Mouse (Mus musculus) cerebellum, postnatal 10 days (tissue): ENCODE results near the gene Tpgs1.

Experiments
- DNase-seq, 2 experiments: peaks; one replicate each; pipeline ENCODE4 v3.0.0; 2021; ENCODE audit warnings: mixed read lengths in 2 of 2

Gene Tpgs1

DNA sequence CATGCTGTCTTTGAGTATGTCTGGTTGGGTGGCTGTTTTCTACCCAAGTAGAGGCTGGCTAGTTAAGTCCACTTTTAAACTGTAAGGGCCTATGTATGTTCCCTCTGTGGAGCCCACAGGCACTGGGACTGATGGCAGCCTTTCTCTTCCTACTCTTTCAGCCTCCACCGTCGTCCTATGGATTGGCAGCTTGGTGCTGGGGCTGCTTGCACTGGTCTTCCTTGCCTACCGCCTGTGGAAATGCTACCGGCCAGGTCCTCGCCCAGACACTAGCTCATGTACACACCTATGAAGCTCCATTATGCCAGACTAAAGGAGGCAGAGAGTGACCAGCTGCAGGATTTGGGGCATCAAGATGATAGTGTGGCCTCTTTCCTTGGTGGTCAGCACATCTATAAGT lies 1.1 kb upstream of the Tpgs1 start:
- no peak for DNase-seq

DNA sequence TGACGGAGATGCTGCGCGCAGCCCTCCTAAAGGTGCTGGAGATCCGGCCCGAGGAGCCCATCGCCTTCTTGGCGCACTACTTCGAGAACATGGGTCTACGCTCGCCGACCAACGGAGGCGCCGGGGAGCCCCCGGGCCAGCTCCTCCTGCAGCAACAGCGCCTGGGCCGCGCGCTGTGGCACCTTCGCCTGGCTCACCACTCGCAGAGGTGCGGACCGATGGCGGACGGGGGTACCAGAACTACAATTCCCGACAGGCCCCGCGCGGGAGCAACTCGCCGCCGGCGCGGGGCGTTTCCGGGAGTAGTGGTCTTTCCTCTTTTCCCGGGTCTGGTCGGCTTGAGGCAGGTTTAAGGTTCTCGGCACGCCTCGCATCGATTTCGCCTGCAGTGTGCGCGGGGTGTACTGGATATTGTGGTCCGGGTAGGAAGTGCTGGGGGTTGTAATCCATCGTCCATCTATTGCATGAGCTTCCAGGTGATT lies 448 bp downstream of the Tpgs1 start:
- peak; percentile 93 for DNase-seq

GRCm38 (mm10) chr10:79670071-79670888 lies 1.1 kb downstream of the Tpgs1 start:
- peak in 1 of 2 experiments; percentile 48 for DNase-seq

GRCm38 (mm10) chr10:79671396-79672087 lies 2.4 kb downstream of the Tpgs1 start:
- no peak for DNase-seq

DNA sequence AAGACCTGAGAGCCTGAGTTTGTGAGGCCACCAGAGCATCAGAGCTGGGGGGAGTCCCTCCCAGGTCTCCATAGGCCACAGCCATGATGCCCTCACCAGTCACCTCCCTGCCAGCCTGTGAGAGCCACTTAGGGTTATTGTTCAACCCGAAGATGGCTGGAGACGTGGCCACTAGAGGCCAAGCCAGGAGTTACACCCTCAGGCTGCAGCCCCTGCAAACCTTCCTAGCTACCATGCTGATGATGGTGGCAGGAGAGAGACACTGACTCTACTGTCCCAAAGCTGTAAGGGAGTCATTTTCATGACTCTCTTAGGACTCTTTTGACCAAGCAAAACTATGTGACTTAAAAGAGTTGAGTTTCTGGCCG lies 2.9 kb downstream of the Tpgs1 start:
- DNase-seq, result no peak

- DNase-seq, result no peak
Measured at GRCm38 (mm10) chr10:79673054-79673453, 3.9 kb downstream of the Tpgs1 start.

GRCm38 (mm10) chr10:79675346-79676035 lies 6.3 kb downstream of the Tpgs1 start:
- no peak for DNase-seq

DNA sequence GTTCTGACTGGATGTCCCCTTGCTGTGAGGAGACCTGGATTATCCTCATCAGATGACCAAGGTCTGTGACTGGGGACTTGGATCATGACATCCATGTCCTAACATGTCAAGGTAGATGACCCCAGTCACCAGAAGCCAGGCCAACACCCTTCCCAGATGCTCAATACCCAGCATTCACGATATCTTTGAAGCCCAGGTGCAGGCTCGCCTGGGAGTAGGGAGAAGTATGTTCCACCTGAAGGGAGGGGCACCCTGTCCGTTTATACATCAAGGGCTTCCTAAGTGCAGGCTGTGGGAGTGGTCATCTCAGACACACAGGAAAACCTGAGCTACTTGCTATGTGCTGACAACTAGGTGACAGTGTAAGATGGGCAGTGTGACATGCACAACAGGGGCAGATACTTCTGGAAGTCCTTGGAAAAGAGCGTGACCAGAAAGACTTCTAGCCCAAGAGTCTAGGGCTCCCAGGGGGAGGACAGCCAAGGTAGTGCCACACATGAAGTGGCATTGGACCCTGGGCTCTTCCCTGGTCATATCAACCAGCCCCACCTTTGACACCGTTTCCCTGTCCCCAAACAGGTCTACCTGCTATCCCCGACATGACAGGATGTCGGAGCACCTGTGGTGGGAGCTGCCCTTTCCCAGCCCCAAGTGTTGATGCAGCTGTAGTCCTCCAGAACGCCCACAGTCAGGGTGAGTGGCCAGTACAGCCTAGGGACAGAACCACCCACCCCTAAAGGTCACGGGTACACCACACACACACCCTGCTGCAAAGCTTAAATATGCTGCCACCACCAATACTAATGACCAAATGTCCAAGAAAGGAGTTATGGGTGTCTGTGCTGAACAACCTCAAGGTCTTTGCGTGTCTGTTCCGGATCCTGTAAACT lies 11.7 kb downstream of the Tpgs1 start:
- DNase-seq, result peak in 1 of 2 experiments; percentile 42

GRCm38 (mm10) chr10:79681591-79682245 lies 12.5 kb downstream of the Tpgs1 start, which contains the start of gene Cdc34:
Gene Cdc34 (plus strand): TSS chr10:79682195.
- peak; percentile 99 to 100 for DNase-seq

- peak in 1 of 2 experiments; percentile 44 for DNase-seq
Measured at GRCm38 (mm10) chr10:79682551-79682915, 13.4 kb downstream of the Tpgs1 start.

GRCm38 (mm10) chr10:79682916-79683582 lies 13.9 kb downstream of the Tpgs1 start:
- DNase-seq, result peak; percentile 70 to 74

DNA sequence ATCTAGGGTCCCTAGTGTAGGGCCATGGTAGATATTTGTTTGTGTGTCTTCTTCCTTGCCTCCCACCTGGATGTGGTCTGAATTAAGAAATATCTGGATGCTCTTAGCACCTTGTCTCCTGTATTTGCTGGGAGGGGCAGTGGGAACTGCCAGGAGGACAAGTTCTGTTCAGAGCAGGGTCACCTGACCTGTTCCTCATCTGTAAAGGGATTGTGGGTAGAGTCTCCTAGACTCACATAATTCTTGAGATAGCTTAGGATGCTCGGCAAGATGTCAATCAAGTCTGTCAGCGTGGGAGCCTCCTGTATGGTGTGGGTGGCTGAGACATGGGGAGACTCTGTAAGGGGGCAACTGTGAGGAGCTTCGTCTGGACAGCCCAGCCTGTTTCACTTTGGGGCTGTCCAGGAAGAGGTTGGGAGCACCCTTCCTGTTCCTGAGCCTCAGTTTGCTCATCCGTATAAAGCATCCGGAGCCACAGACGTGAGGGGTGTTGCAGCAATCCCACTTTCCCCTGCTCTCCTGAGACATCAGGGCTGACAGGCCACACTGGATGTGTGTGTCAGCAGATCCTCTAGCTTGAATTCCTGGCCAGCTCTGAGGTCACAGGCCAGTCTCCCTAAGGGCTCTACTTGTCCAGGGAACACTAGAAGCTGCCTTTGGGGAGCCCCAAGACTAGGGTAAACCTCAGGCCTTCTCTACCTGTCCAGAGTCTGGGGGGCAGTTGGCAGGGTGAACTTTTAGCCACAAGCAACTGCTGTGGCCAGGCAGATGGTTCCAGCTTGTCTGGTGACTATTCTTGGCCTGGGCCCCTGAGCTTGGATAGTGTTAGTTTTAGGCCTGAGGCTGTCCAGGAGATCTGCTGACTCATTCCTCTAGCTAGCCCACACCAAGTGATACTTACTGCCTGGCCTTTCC lies 14.8 kb downstream of the Tpgs1 start:
- DNase-seq, result peak in 1 of 2 experiments; percentile 32

- peak in 1 of 2 experiments; percentile 11 for DNase-seq
Measured at GRCm38 (mm10) chr10:79684770-79685600, 15.8 kb downstream of the Tpgs1 start.

DNA sequence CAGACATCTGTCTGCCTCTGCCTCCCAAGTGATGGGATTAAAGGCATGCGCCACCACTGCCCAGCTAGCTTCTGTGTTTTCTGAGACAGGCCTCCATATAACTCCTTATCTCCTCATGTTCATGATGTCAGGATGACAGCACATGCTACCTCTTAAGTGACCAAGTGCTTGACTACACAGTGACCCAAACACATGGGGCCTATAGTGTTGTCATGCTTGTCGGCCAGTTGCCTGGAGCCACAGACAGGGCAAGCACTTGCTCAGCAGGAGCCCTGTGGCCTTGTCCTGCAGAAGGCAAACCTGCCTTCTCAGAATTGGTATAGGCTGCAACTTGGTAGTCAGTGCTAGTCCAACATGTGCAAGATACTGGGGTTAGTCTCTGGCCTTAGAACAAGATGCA lies 17.1 kb downstream of the Tpgs1 start:
- no peak for DNase-seq

DNA sequence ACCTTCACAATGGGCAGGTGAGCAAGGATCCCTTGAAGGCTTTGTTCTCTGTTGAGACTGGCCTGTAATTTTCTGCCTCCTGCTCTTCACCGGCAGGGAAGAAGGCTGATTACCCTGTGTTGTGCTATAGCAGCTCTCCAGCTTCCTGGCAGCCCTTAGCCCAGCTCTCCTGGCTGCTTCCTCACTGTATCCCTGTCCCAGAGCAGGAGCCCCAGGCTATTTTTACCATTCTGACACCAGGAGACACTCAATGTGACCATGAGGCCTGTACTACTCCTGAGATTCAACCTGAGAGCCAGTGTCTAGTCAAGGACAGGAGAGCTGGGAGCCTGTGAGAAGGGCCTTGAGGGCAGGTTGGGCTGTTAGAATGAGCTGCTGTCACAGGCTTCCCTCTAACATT lies 17.5 kb downstream of the Tpgs1 start:
- DNase-seq, result no peak

DNA sequence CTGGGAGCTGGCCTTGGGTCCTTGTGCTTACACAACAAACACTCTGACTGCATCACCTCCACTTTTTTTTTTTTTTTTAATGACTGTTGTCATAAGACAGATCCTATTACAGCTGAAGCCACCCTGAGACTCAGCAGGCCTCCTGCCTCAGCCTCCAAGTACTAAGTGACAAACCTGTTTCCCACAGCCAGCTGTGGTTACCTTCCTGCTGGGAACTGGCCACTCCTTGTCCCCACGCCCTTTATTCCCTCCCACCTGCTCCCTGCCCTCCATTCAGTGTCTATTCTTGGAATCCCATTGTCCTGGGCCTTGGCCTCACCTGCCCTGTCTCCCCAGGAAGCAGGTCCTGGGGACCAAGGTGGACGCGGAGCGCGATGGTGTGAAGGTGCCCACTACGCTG lies 18.3 kb downstream of the Tpgs1 start:
- no peak for DNase-seq

DNA sequence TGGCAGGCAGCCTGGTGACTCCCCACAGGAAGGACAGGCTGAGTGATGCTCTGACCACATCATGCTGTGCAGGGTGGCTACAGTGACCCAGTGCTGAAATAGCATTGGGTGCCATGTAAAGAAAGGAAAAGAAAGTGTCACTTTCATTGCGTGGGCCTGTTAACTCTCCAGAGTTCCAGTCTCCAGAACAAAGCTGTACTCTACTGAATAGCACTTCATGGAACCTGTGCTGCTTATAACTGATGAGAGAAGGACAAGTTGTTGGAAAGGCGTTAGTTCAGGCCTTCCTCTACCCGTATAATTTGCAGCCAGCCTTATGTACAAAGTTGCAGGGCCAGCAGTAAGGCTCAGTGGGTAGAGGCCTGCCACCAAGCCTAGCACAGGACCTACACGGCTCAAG lies 19.6 kb downstream of the Tpgs1 start, which contains the start of gene Gzmm:
Gene Gzmm, plus strand, starts transcription at position 301 of the 400 bp plus-strand sequence.
- DNase-seq, result no peak

- peak in 1 of 2 experiments; percentile 24 for DNase-seq
Measured at GRCm38 (mm10) chr10:79689178-79689577, 20.0 kb downstream of the Tpgs1 start.

DNA sequence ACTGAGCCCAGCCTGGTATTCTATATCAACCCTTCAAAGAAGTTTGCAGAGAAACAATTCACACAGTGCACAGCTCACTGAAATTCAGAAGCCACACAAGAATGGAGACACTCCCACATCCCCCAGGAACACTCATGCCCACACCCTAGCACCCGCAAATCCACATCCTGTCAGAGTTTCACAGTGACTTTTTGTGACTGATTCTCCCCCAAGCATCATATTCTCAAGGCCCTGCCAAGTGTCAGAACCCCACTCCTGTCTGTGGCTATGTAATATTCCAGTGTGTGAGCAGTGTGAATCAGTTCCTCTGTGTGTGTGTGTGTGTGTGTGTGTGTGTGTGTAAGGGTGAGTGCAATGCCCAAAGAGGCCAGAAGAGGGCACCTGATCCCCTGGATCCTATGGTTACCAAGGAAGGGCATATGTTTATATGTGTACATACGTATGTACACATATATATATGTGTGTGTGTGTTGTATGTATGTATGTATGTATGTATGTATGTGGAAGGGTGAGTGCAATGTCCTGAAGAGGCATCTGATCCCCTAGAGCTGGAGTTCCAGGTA lies 22.9 kb downstream of the Tpgs1 start:
- DNase-seq, result peak; percentile 25 to 54
